Mouse (Mus musculus) naive thymus-derived CD4-positive, alpha-beta T cell, adult 2 months (primary cell): ENCODE results near the gene Olfr718-ps1.
A peak's percentile ranks its signal among the peaks of the same experiment; 100 is the strongest.

ENCODE experiments used
- DNase-seq: peaks from one replicate; pipeline ENCODE4 v3.0.0-alpha.2; 2011; ENCODE audit warnings: low read depth

Olfr718-ps1 gene

GRCm38 (mm10) chr5:143129101-143129500 lies 18.3 kb downstream of the Olfr718-ps1 start:
- DNase-seq: no peak

GRCm38 (mm10) chr5:143127837-143128236 lies 19.5 kb downstream of the Olfr718-ps1 start:
- no peak for DNase-seq

DNA sequence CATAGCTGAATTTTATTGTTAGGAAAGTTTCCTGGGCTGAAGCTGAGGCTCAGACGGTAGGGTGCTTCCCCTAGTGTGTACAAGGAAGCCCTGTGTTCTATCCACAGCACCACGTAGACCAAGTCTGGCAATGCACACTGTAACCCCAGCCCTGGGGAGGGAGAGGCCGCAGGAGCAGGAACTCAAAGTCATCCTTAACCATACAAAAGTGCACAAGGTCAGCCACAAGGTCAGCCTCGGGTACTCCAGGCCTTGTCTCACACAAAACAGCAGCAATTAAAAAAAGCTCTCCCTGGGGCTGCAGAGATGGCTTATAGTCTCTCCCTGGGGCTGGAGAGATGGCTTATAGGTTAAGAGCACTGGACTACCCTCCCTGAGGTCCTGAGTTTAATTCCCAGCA lies 20.5 kb downstream of the Olfr718-ps1 start:
- no peak for DNase-seq

- no peak for DNase-seq
These were observed 21.3 kb downstream of the Olfr718-ps1 start for GRCm38 (mm10) chr5:143126089-143126488.

- no peak for DNase-seq
These were observed 21.8 kb downstream of the Olfr718-ps1 start for GRCm38 (mm10) chr5:143125601-143126000.

- DNase-seq: no peak
These were observed 22.5 kb downstream of the Olfr718-ps1 start for GRCm38 (mm10) chr5:143124805-143125378.

DNA sequence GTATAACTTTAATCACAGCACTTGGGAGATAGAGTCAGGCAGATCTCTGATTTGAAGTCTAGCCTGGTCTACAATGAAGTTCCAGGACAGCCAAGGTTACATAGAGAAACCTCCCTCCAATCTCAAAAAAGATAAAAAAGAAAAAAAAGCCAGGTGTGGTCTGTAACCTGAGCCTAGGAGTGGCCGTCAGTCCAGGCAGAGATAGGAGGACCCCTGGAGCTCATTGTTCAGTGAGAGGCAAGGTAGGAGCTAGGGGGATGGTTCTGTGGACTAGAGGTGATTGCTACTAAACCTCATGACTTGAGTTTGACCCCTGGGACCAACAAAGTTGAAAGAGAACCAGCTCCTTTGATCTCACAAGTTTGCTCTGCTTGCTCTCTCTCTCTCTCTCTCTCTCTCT lies 24.7 kb downstream of the Olfr718-ps1 start:
- DNase-seq: no peak

DNA sequence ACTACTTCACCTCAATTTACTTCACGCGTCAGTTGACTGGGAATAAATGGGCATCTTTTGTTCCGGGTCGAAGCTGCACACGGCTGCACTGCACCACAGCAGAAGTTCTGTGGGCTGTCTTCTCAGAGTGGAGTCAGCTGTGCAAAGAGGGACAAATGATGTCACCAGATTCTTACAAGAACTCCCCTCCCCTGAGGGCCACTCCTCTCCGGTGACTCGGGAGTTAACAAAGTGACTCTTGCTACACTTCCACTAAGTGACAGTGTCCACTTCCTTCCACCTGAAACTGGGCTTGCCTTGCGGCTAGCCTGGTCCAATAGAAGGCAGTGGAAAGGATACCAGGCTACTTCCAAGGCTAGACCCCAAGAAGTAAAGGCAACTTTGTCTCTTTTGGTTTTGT lies 25.3 kb downstream of the Olfr718-ps1 start:
- no peak for DNase-seq

GRCm38 (mm10) chr5:143112281-143113246 lies 34.8 kb downstream of the Olfr718-ps1 start, which contains the start of gene Rnf216:
Gene Rnf216, minus strand, starts transcription at chr5:143112994.
- peak; percentile 82 for DNase-seq

DNA sequence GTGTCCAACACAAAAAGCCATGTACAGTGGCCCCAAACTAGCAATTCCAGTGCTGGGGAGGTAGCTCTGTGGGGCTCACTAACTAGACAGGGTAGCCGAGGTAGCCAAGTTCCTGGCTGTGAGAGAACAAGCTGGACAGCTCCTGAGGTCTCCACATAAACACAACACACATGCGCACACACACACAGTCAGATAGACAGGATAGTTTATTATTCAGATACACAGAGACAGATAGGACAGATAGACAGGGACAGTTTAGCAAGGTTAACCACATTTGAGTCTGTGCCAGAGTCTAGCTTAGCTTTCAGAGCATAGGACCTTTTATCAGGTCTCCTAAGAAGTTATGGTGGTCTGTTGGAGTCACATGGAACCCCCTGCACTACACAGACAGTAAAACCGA lies 40.5 kb downstream of the Olfr718-ps1 start:
- no peak for DNase-seq

- DNase-seq: no peak
These were observed 44.1 kb downstream of the Olfr718-ps1 start for GRCm38 (mm10) chr5:143103231-143103630.

- DNase-seq: no peak
These were observed 45.8 kb downstream of the Olfr718-ps1 start for GRCm38 (mm10) chr5:143101626-143102025.

DNA sequence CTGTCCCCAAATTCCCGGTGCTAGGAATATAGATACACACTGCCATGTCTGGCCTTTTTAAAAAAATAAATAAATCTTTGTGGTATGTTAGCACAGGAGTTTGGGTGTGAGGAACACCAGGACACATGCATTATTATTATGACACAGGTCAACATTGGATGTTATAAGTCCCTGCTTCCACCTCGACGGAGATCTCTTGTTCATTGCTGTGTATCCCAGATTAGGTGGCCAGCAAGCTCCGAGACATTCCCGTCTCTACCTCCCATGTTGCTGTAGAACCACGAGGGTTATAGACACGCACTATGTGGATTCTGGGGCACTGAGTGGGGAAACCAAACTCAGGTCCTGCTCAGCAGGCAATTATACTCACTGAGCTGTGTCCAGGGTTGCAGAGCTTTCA lies 52.1 kb downstream of the Olfr718-ps1 start:
- DNase-seq: no peak

- no peak for DNase-seq
These were observed 54.5 kb downstream of the Olfr718-ps1 start for GRCm38 (mm10) chr5:143092891-143093290.

DNA sequence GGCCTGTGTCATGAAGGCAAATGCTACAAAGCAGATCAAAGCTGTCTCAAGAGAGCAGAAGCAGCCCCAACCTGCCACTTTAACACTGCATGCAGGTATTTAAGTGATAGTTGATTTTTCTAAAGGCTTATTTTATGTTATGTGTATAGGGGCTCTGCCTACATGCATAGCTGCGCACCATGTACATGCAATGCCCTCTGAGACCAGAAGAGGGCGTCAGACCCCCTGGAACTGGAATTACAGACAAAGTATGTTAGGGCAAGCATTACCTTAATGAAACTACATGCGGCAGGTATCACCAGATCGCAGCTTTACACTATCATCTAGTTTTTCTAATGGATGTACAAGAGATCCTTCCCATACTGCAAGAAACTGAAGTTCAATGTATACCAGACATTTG lies 62.5 kb downstream of the Olfr718-ps1 start:
- peak; percentile 20 for DNase-seq
